Mouse (Mus musculus): ENCODE measurements around the gene Wdr93. TPM values are rescaled to one million over a fixed set of nuclear protein-coding genes. Genes with fewer than 3 reads are reported as not detected.

Gene Wdr93
- polyA plus RNA-seq, 2 experiments: 0.04 to 0.08 TPM

GRCm38 (mm10) chr7:79710831-79711230 lies 32.1 kb upstream of the Wdr93 start:
- H3K4me1 ChIP-seq (replicated peaks; ENCODE audit: control insufficient read depth in 2 of 2, insufficient read depth in 2 of 2, low read length in 1 of 2): 0 out of 4 replicates have a peak, but pooled peaks cover 0 to 4% of the 10 kb centered on the region in 2 experiments
- H3K9ac ChIP-seq (replicated peaks): no peak overlapping the region
- H3K9me3 ChIP-seq (ENCODE audit: control insufficient read depth, low read length): no peaks in the 10 kb centered on the region
- H3K27me3 ChIP-seq (ENCODE audit: control insufficient read depth, insufficient read depth, low read length): peaks cover 24% of the 10 kb centered on the region
- DNase-seq (ENCODE audit: low read depth in 3 of 3, low spot score in 3 of 3) (no peak), ATAC-seq (ENCODE audit: insufficient read depth) (no peak)
- no peak overlapping the region for H3K27ac ChIP-seq
- no peaks in the 10 kb centered on the region for H3K36me3 ChIP-seq (replicated peaks; ENCODE audit: control insufficient read depth, insufficient read depth, low read depth)
- TF ChIP-seq CTCF (IDR thresholded peaks at IDR 0.05; ENCODE audit: low read depth): no peak
- TF ChIP-seq EP300 (IDR thresholded peaks at IDR 0.05; ENCODE audit: low read depth): no peak
- H3K4me3 ChIP-seq (ENCODE audit: insufficient read depth in 1 of 2, low read depth in 2 of 2, low read length in 2 of 2): no peak overlapping the region
- WGBS (ENCODE audit: insufficient replicate concordance): 55% methylated on average over 17 of the region's 17 CpGs
- H3K4me2 ChIP-seq (ENCODE audit: low read depth): no peak overlapping the region

- Histone ChIP-seq H3K27ac (no peak within 1 kb of the TSS), H3K4me3 (ENCODE audit: insufficient read depth in 1 of 2, low read depth in 2 of 2, low read length in 2 of 2) (peak within 1 kb of the TSS; percentile 46 to 55), H3K4me1 (replicated peaks; ENCODE audit: control insufficient read depth in 2 of 2, insufficient read depth in 2 of 2, low read length in 1 of 2) (peaks cover 0 to 8% of the 10 kb centered on the region in 2 experiments; a peak in 2 of 4 replicates), H3K36me3 (replicated peaks; ENCODE audit: control insufficient read depth, insufficient read depth, low read depth) (no peaks in the 10 kb centered on the region), H3K9ac (replicated peaks) (no peak within 1 kb of the TSS), H3K4me2 (ENCODE audit: low read depth) (peak within 1 kb of the TSS; percentile 70), H3K27me3 (ENCODE audit: control insufficient read depth, insufficient read depth, low read length) (peaks cover 9% of the 10 kb centered on the region), H3K9me3 (ENCODE audit: control insufficient read depth, low read length) (no peaks in the 10 kb centered on the region)
- 1% methylated on average over 52 of the region's 55 CpGs for WGBS (ENCODE audit: insufficient replicate concordance)
- DNase-seq (ENCODE audit: low read depth in 3 of 3, low spot score in 3 of 3) (peak; percentile 31 to 42 (median 39)), ATAC-seq (ENCODE audit: insufficient read depth) (peak; percentile 84)
- TF ChIP-seq CTCF (IDR thresholded peaks at IDR 0.05; ENCODE audit: low read depth) (no peak), EP300 (IDR thresholded peaks at IDR 0.05; ENCODE audit: low read depth) (no peak)
Measured at GRCm38 (mm10) chr7:79715187-79715981, 27.6 kb upstream of the Wdr93 start, which contains the start of gene Kif7. Gene Kif7, minus strand, starts transcription at chr7:79715720.

DNA sequence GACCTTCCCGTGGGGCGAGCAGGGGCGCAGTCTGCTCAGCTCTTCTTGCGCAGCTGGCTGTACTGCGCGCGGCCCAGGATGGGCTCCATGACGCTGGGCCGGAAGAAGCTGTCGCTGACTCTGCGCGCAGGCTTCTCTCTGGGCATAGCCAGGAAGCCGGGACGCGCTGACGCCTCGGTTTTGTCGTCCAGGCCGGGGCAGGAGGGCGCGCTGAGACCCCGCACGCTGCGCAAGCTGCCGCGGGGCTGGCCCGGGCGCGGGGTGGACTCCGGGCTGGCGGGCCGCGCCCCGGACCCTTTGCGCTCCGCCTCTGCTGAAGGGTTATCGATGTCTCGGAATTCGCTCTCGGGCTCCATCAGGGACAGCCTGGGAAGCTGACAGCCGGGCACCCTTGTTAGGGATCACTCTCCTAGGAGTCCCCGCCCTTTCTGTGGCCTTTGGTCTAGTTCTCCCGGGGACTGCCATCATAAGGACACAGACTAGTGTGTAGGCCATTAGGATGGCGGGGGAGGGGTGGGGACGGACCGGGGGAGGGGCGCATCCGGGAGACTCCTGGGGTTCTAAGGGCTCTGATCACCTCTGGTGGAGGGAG lies 21.5 kb upstream of the Wdr93 start:
- Histone ChIP-seq H3K36me3 (replicated peaks; ENCODE audit: control insufficient read depth, insufficient read depth, low read depth) (no peaks in the 10 kb centered on the region), H3K4me3 (ENCODE audit: insufficient read depth in 1 of 2, low read depth in 2 of 2, low read length in 2 of 2) (peak overlapping the region; percentile 35 to 39), H3K4me2 (ENCODE audit: low read depth) (peak overlapping the region; percentile 52), H3K4me1 (replicated peaks; ENCODE audit: control insufficient read depth in 2 of 2, insufficient read depth in 2 of 2, low read length in 1 of 2) (no peaks in the 10 kb centered on the region), H3K27ac (no peak overlapping the region), H3K9ac (replicated peaks) (no peak overlapping the region), H3K27me3 (ENCODE audit: control insufficient read depth, insufficient read depth, low read length) (peaks cover 11% of the 10 kb centered on the region), H3K9me3 (ENCODE audit: control insufficient read depth, low read length) (no peaks in the 10 kb centered on the region)
- ATAC-seq (ENCODE audit: insufficient read depth) (0 out of 2 replicates have a peak, but pooled peaks have one; percentile 23), DNase-seq (ENCODE audit: low read depth in 3 of 3, low spot score in 3 of 3) (no peak)
- under 1% methylated on average over 44 of the region's 48 CpGs for WGBS (ENCODE audit: insufficient replicate concordance)
- TF ChIP-seq EP300 (IDR thresholded peaks at IDR 0.05; ENCODE audit: low read depth): no peak
- no peak for TF ChIP-seq CTCF (IDR thresholded peaks at IDR 0.05; ENCODE audit: low read depth)

DNA sequence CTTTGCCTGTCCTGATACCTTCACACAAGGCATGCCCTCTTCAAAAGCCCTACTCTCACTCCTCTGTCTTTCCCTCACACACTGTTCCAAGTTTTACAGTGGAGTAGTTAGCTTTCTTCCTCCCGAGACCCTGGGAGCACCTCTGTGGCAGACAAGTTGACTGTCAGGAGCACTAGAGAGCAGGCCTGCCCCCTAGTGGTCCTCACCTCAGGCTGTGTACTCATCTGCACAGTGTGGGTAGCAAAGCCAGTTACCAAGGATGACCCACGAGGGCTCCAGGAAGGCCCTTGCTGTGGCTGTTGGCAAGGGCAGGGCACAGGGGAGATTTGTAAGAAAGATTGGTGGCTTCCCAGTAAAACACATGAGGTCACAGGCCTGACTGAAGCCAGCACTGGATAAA lies 15.9 kb upstream of the Wdr93 start:
- no peak overlapping the region for H3K27ac ChIP-seq
- H3K9me3 ChIP-seq (ENCODE audit: control insufficient read depth, low read length): no peaks in the 10 kb centered on the region
- TF ChIP-seq EP300 (IDR thresholded peaks at IDR 0.05; ENCODE audit: low read depth) (no peak), CTCF (IDR thresholded peaks at IDR 0.05; ENCODE audit: low read depth) (peak; percentile 85)
- H3K9ac ChIP-seq (replicated peaks): no peak overlapping the region
- H3K4me2 ChIP-seq (ENCODE audit: low read depth): no peak overlapping the region
- WGBS (ENCODE audit: insufficient replicate concordance): 9% methylated on average over 2 of the region's 2 CpGs
- no peaks in the 10 kb centered on the region for H3K4me1 ChIP-seq (replicated peaks; ENCODE audit: control insufficient read depth in 2 of 2, insufficient read depth in 2 of 2, low read length in 1 of 2)
- no peak overlapping the region for H3K4me3 ChIP-seq (ENCODE audit: insufficient read depth in 1 of 2, low read depth in 2 of 2, low read length in 2 of 2)
- H3K36me3 ChIP-seq (replicated peaks; ENCODE audit: control insufficient read depth, insufficient read depth, low read depth): no peaks in the 10 kb centered on the region
- ATAC-seq (ENCODE audit: insufficient read depth) (no peak), DNase-seq (ENCODE audit: low read depth in 3 of 3, low spot score in 3 of 3) (peak in 1 of 3 experiments; percentile 28)
- H3K27me3 ChIP-seq (ENCODE audit: control insufficient read depth, insufficient read depth, low read length): no peaks in the 10 kb centered on the region; the same call in 1 of the 2 replicates

- Histone ChIP-seq H3K36me3 (replicated peaks; ENCODE audit: control insufficient read depth, insufficient read depth, low read depth) (no peaks in the 10 kb centered on the region), H3K27ac (no peak overlapping the region), H3K4me1 (replicated peaks; ENCODE audit: control insufficient read depth in 2 of 2, insufficient read depth in 2 of 2, low read length in 1 of 2) (no peaks in the 10 kb centered on the region), H3K9me3 (ENCODE audit: control insufficient read depth, low read length) (no peaks in the 10 kb centered on the region), H3K9ac (replicated peaks) (no peak overlapping the region), H3K4me3 (ENCODE audit: insufficient read depth in 1 of 2, low read depth in 2 of 2, low read length in 2 of 2) (no peak overlapping the region), H3K27me3 (ENCODE audit: control insufficient read depth, insufficient read depth, low read length) (no peaks in the 10 kb centered on the region; the same call in 1 of the 2 replicates), H3K4me2 (ENCODE audit: low read depth) (no peak overlapping the region)
- TF ChIP-seq CTCF (IDR thresholded peaks at IDR 0.05; ENCODE audit: low read depth): peak; percentile 91
- no peak for TF ChIP-seq EP300 (IDR thresholded peaks at IDR 0.05; ENCODE audit: low read depth)
- WGBS (ENCODE audit: insufficient replicate concordance): 15% methylated on average over 6 of the region's 6 CpGs
- DNase-seq (ENCODE audit: low read depth in 3 of 3, low spot score in 3 of 3) (peak; percentile 34 to 44 (median 38)), ATAC-seq (ENCODE audit: insufficient read depth) (no peak)
Measured at GRCm38 (mm10) chr7:79728219-79728618, 14.7 kb upstream of the Wdr93 start.
